Mouse (Mus musculus) limb, embryonic 14.5 days (tissue): ENCODE data around the gene Zfand3. TPM values are rescaled to one million over a fixed set of nuclear protein-coding genes. Genes with fewer than 3 reads are reported as not detected.

Experiments
- ATAC-seq: fragments of 200-750 bp; cut with Nextera tagmentation; 2 replicates; pipeline ENCODE4 v1.8.0; 2017; ENCODE audit warnings: low read depth, moderate number of reproducible peaks, moderate TSS enrichment; ENCODE audit not compliant: low FRiP score
- DNase-seq: peaks from one replicate; pipeline ENCODE4 v3.0.0-alpha.2; 2015; ENCODE audit warnings: low spot score
- H3K27ac ChIP-seq: fragments of 300-500 bp; sonication (generic); replicated peaks from 2 replicates; pipeline ENCODE4 v1.5.1; 2014; ENCODE audit warnings: low read depth, mild to moderate bottlenecking, low read length, moderate library complexity, mixed read lengths
- H3K27me3 ChIP-seq: fragments of 300-500 bp; sonication (generic); 2 replicates; pipeline ENCODE4 v1.6.1; 2014; ENCODE audit warnings: low read length, mixed read lengths; ENCODE audit not compliant: control insufficient read depth, insufficient read depth
- H3K36me3 ChIP-seq: fragments of 300-500 bp; sonication (generic); 2 replicates; pipeline ENCODE4 v1.6.1; 2014; ENCODE audit warnings: mild to moderate bottlenecking, low read length, moderate library complexity, mixed read lengths; ENCODE audit not compliant: control insufficient read depth, insufficient read depth
- H3K4me1 ChIP-seq: fragments of 300-500 bp; sonication (generic); 2 replicates; pipeline ENCODE4 v1.6.1; 2014; ENCODE audit warnings: antibody characterized with exemption, low read length, mixed read lengths; ENCODE audit not compliant: control insufficient read depth, insufficient read depth
- H3K4me2 ChIP-seq: fragments of 300-500 bp; sonication (generic); replicated peaks from 2 replicates; pipeline ENCODE4 v1.6.1; 2014; ENCODE audit warnings: low read depth, mild to moderate bottlenecking, low read length, moderate library complexity; ENCODE audit not compliant: severe bottlenecking
- H3K4me3 ChIP-seq: fragments of 300-500 bp; sonication (generic); replicated peaks from 2 replicates; pipeline ENCODE4 v1.5.1; 2014; ENCODE audit warnings: low read length
- H3K9ac ChIP-seq: fragments of 300-500 bp; sonication (generic); 2 replicates; pipeline ENCODE4 v1.6.1; 2014; ENCODE audit warnings: mild to moderate bottlenecking, low read depth, low read length, moderate library complexity; ENCODE audit not compliant: severe bottlenecking
- H3K9me3 ChIP-seq: fragments of 300-500 bp; sonication (generic); 2 replicates; pipeline ENCODE4 v1.6.1; 2016; ENCODE audit warnings: low read length; ENCODE audit not compliant: control insufficient read depth
- POLR2A ChIP-seq: fragments of 200-500 bp; IDR thresholded peaks from 2 replicates; pipeline ENCODE4 v1.8.0; 2012; ENCODE audit warnings: inconsistent platforms, mild to moderate bottlenecking, moderate library complexity, borderline replicate concordance; ENCODE audit not compliant: insufficient read depth, insufficient read length; ENCODE audit errors: extremely low read depth
- WGBS: fragments of 180-500 bp; shearing (Covaris S2); extraction: QIAGEN DNeasy Blood & Tissue Kit; methylation state at CpG from one replicate; pipeline ENCODE4 v1.1.7; 2014; 5-methylcytosine and 5-hydroxymethylcytosine counted together
- polyA plus RNA-seq, 2 experiments: library from polyadenylated mRNA; depleted of rRNA in 1 of 2; stranded (reverse) in 1 of 2; unstranded in 1 of 2; fragments of >200 nt; fragmentation: Nextera tagmentation in 1 of 2; extraction: Ambion mirVana in 1 of 2; gene quantifications; 2 replicates each; pipeline versions ENCODE4 v1.2.1 to v1.2.3; 2012 to 2014

Gene Zfand3
- polyA plus RNA-seq, 2 experiments: 43.1 to 107 TPM

DNA sequence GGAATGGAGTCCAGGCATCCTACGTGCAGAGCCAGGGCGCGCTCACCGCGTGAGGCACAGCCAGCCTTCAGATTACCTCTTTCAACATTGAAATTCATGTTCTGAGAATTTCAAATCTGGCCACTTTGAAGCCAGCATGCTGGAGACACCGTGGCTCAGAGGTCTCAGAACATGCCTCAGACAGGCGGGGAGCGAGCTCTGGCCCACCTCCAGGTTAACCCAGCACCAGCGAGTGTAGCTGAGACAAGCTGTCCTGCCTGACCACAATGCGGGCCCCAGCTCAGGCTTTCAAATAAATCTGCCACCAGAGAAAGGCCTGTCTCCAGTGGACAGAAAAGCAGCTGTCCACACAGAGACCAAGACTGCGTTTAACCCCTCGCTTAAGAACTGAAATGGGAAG is 208.1 kb downstream of the Zfand3 start:
- H3K4me2 ChIP-seq: no peak overlapping the region
- H3K36me3 ChIP-seq: peaks cover 37% of the 10 kb centered on the region
- H3K4me3 ChIP-seq: no peak overlapping the region
- no peak overlapping the region for H3K27ac ChIP-seq
- no peaks in the 10 kb centered on the region for H3K27me3 ChIP-seq
- DNase-seq (no peak), ATAC-seq (no peak)
- H3K9ac ChIP-seq: no peak overlapping the region
- 75% methylated on average over 12 of the region's 12 CpGs for WGBS
- no peak for TF ChIP-seq POLR2A
- H3K4me1 ChIP-seq: no peaks in the 10 kb centered on the region
- no peaks in the 10 kb centered on the region for H3K9me3 ChIP-seq

DNA sequence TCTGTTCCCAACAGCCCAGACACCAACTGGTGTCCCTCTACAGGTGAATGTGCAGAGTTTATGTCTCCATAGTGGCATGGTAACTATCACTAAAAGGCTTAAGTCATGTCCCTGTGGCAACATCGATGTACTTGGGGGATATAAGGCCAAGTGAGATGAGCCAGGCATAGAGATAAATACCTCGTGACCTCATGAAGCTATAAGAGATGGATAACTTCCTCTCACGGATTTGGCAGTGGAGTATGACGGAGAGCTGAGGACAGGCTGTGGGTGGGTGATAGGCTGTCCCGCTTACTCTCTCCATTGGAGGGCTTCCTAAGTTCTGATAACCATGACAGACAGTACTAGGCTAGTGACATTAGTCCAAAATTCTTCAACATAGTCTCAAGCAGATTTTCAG is 208.8 kb downstream of the Zfand3 start:
- Histone ChIP-seq H3K4me3 (no peak overlapping the region), H3K9ac (no peak overlapping the region), H3K27me3 (no peaks in the 10 kb centered on the region), H3K36me3 (peaks cover 29% of the 10 kb centered on the region), H3K4me2 (no peak overlapping the region), H3K4me1 (no peaks in the 10 kb centered on the region), H3K27ac (no peak overlapping the region), H3K9me3 (no peaks in the 10 kb centered on the region)
- ATAC-seq (no peak), DNase-seq (no peak)
- WGBS: 90% methylated on average over 5 of the region's 5 CpGs
- no peak for TF ChIP-seq POLR2A

DNA sequence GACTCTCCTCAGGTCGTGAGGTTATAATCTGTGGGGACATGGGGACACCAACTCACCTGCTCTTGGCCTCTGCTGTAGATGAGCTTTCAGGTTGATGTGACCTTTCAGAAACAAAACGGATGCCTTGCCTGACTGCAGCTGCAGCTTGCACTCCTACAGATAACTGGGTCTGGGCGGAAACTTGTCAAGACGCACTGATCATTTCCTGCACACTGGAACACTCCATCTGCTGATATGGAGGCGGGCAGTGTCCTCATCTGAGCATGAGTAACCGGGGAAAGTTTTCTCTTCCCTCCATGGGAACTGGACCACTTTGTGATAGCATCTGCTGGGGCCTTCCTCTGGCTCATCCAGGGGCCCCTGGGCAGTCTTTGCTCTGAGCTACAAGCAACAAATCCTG is 209.9 kb downstream of the Zfand3 start:
- Histone ChIP-seq H3K4me1 (no peaks in the 10 kb centered on the region), H3K36me3 (peaks cover 21% of the 10 kb centered on the region)
- ATAC-seq: no peak

DNA sequence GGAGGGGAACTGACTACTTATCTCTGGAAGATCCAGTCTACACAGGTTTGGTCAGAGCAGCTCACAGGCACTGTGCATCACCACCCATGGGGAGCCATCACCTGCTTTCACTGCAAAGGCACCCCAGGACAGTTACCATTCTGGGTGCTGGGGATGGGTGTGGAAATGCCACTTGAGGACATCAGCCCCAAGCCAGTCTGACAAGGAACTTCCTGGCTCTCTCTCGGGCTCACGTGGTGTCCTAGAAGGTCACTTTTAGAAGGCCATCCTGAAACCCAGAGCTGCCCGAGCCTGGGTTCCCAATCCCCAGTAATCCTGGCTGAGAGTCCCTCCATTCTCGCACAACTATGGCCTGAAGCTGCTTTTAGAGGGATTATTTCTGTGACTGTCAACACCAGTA is 211.2 kb downstream of the Zfand3 start:
- no peak for DNase-seq
- peaks cover 20% of the 10 kb centered on the region for H3K36me3 ChIP-seq
- H3K4me1 ChIP-seq: no peaks in the 10 kb centered on the region
- no peak overlapping the region for H3K4me2 ChIP-seq
- WGBS: 76% methylated on average over 4 of the region's 4 CpGs
- H3K27me3 ChIP-seq: no peaks in the 10 kb centered on the region
- no peaks in the 10 kb centered on the region for H3K9me3 ChIP-seq
- ATAC-seq: no peak
- no peak overlapping the region for H3K4me3 ChIP-seq
- H3K27ac ChIP-seq: no peak overlapping the region
- no peak for TF ChIP-seq POLR2A
- no peak overlapping the region for H3K9ac ChIP-seq

More for the DNA sequence above, 209.9 kb downstream of the Zfand3 start:
- Histone ChIP-seq H3K27me3 (no peaks in the 10 kb centered on the region), H3K4me2 (no peak overlapping the region), H3K27ac (no peak overlapping the region), H3K9me3 (no peaks in the 10 kb centered on the region), H3K9ac (no peak overlapping the region), H3K4me3 (no peak overlapping the region)
- 86% methylated on average over 6 of the region's 6 CpGs for WGBS
- no peak for DNase-seq
- TF ChIP-seq POLR2A: no peak

DNA sequence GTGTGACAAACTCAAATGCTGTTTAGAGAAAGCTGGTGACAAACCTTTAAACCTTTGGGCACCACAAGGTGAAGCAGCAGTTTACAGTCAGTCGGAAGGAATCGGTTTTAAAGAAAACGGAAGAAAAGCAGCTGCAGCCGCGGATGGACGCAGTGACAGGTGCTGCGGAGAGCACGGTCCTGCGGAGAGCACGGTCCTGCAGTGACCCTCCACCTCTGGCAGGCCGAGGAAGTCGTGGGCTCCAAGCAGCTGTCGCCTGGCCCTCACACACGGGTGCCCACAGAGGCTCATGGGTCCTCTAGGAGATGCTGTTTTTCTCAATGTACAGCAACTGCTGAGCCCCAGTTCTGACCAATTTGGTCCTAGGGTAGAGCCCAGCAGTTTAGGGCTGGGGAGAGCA is 217.1 kb downstream of the Zfand3 start:
- ATAC-seq: no peak
- peaks cover 15% of the 10 kb centered on the region for H3K36me3 ChIP-seq
- 72% methylated on average over 14 of the region's 14 CpGs for WGBS

DNA sequence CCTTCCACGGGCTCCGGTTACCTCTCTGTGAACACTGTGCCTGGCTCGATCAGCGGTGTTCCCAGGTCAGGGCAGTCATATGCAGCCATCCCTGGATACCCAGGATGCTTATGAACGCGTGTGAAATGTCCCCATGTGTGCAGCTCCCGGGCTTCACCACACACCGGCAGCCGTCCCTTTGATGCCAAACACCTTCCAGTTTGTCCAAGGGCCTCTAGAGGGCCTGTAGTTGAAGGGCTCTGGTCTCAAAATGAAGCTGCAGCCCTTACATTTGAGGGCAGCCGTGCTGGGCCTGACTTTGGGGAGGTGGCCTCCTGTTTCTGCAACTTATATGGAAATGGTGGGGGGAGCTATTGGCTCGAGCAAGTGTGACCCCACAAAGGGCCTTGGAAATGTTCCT is 217.8 kb downstream of the Zfand3 start:
- Histone ChIP-seq H3K4me2 (no peak overlapping the region), H3K27me3 (no peaks in the 10 kb centered on the region), H3K4me3 (no peak overlapping the region), H3K4me1 (peaks cover 25% of the 10 kb centered on the region), H3K36me3 (peaks cover 15% of the 10 kb centered on the region), H3K9me3 (no peaks in the 10 kb centered on the region), H3K27ac (no peak overlapping the region), H3K9ac (no peak overlapping the region)
- no peak for DNase-seq
- WGBS: 64% methylated on average over 11 of the region's 11 CpGs
- TF ChIP-seq POLR2A: no peak
- no peak for ATAC-seq

More for the DNA sequence above, 217.1 kb downstream of the Zfand3 start:
- no peak for DNase-seq
- Histone ChIP-seq H3K4me3 (no peak overlapping the region), H3K4me1 (peaks cover 25% of the 10 kb centered on the region), H3K27me3 (no peaks in the 10 kb centered on the region), H3K9me3 (no peaks in the 10 kb centered on the region), H3K4me2 (no peak overlapping the region), H3K9ac (no peak overlapping the region), H3K27ac (no peak overlapping the region)
- TF ChIP-seq POLR2A: no peak
